Mouse (Mus musculus): Measurements from ENCODE around the gene H2-DMa.

Gene H2-DMa

DNA sequence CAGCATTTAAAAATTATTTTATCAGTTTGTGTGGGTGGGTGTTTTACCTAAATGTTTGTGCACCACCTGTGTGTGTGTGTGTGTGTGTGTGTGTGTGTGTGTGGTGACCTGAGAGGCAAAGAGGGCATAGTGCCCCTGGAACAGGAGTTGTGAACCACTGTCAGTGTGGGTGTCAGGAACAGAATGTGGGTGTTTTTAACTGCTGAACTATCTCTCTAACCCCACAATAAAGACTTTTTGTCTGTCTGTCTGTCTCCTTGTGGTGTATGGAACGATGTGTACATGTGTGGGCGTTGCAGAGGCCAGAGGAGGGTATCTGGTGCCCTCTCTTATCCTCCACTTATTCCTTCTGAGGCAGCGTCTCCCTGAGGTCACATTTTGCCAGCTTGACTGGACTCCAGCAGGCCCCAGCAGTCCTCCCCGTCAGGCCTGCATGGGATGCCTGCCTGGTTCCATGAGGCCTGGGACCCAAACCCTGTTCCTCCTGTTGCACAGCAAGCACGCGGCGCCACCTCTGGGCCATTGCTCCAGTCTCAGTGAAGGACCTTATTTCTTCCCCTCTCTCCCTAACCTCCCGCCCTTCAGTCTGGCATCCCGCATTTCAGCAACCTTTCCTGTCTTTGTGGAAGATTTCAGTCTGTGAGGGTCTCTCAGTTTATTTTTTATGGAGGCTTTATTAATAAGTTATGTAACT is 45.0 kb downstream of the H2-DMa start:
- peak in 1 of 2 experiments; percentile 18 for DNase-seq

DNA sequence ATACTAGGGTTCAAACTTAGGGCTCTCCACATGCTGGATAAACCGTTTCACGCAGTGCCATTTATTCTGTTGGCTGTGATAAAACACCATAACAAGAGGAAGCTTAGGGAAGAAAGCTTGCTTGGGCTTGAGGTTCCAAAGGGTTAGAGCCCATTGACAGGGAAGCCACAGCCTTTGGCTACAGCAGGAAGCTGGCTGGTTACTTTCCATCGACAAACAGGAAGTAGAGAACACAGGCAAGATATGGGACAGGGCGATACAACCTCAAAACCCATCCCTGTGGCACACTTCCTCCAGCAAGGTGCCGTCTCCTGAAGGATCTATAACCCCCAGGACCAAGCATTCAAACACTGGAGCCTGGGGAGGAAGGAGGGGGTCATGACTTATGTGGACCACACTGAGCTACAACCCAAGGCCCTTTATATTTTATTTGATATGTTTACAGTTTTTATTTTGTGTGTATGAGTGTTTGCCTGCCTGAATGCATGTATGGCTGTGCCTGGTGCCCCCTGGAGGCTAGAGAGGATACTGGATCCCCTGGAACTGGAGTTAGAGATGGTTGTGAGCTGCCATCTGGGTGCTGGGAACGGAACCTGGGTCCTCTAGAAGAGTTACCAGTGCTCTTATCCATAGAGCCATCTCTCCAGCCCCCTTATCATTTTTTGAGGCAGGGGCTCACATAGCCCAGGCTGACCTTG is 45.8 kb downstream of the H2-DMa start:
- no peak for DNase-seq

DNA sequence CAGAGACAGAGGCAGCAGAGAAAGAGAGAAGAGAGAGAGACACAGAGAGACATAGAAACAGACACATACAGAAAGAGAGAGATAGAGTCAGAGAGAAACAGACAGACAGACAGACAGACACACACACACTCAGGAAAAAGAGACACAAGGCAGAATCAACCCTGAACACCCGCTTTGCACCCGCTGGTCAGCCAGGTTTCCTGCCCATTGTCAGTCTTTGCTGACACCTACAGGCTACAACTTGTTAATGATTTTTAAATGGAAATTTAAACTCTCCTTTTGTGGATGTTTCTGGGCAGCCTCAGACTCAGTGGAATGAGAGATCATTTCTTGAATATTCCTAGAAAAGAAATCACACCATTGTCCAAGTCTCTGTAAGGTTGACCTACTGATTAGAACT is 49.9 kb downstream of the H2-DMa start:
- peak; percentile 17 to 51 for DNase-seq

DNA sequence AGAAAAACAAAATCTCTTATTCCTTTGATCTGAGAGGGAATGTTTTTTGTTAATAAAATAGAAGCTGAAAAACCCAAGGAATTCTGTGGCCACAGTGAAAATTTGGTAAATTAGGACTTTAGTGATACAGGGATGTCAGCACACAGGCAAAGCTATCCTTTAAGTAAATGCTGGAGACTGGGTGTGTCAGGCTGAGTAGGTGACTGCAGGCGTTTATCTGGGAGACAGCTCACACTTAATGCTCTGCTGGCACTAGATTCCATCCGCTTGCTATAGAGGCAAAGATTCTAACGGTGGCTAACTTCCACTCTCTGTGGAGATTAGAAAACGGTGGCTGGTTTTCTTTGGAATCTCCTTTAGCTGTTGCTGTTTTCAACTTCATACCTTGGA is 51.1 kb downstream of the H2-DMa start:
- no peak for DNase-seq

DNA sequence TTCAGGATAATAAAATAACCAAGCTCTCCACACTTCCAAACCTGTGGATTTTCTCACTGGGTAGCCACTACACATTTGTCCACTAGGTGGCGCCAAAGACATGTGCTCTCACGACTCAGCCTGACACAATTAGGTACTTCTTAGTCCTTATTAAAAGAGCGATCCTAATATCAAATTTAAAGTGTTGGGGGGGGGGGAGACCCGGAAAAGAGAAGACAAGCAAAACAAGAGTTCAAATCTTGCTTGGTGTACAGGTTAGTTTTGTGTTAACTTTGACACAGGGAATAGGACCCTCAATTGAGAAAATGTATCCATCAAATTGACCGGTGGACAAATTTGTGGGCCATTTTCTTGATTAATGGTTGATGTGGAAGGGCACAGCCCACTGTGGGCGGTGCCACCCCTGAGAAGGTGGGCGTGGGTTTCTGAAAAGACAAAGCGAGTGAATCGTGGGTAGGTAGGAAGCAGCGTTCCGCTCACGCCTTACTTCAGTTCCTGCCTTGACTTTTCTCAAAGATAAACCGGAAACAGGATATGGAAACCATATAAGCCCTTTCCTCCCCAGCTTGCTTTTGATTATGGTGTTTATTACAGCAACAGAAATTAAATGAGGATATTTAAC is 51.6 kb downstream of the H2-DMa start:
- peak; percentile 76 to 87 for DNase-seq

DNA sequence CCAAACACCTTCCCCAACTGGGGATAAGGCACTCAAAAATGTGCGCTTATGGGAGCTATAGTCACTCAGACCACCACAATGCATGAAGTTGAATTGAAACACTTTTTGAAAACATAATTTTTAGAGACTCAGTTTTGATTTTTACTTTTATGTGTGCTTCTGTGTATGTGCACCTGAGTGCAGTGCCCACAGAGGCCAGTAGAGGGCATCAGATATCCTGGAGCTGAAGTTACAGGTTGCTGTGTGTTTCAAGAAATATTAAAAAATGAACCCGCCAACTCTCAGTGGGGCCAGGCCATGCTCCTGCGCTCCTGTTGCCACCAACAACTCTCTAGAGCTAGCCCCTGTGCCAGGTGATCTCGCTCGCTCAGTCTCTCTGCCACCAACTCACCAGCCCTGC is 53.2 kb downstream of the H2-DMa start:
- no peak for DNase-seq

DNA sequence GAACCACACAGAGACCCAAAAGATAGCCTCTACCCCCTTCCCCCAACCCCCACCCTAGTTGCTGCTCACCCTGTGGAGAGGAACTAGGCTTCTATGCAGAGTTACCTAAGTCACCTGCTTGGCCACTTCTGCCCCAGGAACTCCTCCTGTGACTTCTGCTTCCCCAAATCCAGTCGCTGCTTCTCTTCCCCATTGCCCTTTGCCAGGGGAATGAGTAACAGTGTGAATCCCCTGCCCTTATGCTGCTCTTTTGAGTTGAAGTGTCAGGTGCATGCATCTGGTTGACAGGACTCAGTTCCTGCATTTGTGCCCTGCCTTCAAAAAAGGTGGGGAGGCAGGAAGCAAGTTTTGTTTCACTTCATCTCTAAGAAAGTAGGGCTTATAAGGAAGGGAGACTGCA is 54.7 kb downstream of the H2-DMa start:
- DNase-seq: no peak

DNA sequence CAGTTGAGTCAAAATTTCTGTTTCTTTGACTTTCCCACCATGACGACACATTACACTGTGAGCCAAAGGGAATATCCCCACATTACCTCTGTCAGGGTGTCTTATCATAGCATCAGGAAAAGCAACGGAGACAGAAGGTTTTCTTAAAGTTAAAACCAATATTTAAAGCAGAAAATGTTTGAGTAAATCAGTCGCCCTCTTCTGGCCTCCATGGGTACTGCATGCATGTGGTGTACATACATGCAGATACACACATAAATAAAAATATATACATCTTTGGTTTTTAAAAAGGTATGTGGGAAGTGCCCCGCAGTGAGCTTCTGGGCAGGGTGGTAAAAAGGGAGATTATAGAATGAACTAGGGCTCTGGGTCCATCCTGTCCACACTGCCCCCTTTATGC is 57.8 kb downstream of the H2-DMa start:
- DNase-seq: no peak

DNA sequence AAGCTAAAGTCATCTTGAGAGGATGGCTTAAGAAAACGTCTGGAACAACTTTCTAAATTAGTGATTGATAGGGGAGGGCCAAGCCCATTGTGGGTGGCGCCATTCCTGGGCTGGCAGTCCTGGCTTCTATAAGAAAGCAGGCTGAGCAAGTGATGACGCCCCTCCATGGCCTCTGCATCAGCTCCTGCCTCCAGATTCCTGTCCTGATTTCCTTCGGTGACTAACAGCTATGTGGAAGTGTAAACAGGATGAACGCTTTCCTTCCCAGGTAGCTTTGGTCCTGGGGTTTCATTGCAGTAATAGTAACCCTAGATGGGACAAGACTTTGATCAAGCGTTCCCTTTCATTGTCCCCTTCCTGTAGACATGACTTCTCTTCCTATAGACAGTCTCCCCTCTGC is 59.7 kb downstream of the H2-DMa start:
- DNase-seq: no peak

DNA sequence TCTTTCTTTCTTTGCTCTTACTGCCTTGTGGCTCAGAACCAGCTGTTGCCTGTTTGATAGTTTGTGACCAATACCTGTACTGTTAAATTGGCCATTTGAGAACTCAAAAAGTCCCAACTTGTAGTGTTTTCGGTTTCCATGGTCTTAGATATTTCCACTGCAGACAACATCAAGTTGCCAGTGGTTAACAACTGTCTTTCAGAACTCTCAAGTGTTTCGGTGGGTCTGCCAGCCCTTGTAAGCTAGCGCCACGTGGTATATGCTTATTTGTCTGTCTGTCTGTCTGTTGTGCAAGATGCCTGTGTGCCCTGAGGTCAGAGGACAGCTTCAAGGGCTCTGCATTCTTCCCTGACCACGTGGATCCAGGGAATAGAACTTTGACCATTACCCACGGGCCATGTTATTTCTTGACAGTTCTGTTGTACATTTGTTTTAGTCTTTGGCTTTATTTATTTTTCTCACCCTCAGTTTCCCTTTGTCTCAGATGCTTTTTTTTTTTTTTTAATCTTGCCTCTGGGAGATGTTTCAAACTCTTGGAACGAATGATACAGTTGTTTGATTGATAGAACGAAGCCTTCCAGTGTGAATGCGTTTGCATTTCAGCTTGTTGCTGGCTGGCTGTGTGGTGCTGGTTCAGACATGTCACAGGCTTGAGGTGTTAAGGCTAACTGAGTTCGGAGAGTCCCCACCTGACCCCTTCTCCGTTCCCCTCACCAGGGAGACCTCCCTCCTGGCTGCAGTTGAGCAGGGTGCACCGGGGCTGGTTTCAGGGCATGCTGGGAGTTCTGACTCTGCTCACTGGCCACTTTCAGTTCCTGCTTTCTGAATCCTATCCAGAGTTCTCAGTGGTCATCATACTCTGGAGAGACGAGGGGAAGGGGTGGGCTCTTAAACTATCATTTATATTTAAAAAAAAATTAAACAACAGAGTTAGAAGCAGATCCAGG is 60.8 kb downstream of the H2-DMa start:
- DNase-seq: no peak

DNA sequence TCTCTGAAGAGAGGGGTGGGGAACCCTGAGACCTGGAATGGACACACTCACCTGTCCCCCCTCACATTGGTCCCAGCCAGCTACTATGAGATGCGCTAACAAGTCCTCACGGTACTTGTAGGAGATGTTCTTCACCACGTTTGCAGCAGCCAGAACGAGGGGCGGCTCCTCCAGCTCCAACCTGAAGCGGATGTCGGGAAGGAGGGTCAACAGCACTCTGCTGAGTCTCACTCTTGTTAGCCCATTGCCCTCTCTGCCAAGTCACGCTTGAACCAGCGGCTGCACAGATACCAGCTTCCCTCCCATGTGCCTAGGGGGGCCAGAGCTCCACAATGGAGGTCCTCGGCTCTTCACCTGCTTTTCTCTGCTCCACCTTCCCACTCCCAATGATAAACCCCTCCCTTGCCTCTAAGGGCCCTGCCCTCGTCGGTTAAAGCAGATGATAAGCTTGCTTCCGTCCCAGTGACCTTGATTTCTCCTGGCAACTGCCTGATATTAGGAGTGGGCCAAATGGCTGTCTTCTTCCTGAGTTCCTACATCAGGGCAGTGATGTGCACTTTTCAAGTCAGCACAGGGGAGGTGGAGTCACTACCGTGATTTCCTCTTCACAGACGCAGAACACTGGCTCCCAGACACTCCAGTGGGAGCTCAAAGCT is 64.4 kb downstream of the H2-DMa start:
- DNase-seq: no peak

DNA sequence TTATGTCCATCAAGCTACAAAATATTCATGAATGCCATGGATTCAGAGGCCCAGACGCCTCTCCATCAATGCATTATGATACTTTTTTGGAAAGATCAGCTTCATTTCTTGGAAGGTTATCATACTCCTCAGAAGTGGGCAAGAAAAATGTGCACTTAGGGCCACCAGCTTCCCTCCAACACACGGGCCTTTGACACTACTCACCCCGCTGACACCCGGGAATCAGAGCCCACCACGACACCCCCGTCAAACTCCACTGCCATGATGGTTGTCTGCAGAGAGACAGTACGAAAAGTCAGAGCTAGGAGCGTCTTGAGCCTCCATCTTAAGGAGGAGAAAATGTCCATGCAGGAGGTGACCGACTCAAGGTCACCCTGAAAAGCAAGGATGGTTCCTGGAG is 66.2 kb downstream of the H2-DMa start:
- no peak for DNase-seq

DNA sequence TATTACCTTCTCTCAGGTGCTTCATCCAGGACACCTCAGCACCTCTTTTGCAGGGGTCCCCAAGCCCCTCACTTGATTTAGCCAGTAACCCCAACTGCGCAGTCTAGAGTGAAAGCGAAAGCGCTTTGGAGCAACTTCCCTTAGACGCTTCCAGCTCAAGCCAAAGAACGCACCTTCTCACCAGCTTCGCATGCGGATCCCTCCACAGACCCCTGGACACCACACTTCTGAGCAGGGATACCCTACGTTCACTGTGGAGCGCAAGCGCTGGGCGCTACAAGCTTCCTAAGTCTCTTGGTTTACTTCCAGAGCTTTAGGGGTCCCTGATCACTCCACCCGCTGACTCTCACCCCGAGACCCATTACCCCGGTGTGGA is 67.5 kb downstream of the H2-DMa start:
- no peak for DNase-seq

DNA sequence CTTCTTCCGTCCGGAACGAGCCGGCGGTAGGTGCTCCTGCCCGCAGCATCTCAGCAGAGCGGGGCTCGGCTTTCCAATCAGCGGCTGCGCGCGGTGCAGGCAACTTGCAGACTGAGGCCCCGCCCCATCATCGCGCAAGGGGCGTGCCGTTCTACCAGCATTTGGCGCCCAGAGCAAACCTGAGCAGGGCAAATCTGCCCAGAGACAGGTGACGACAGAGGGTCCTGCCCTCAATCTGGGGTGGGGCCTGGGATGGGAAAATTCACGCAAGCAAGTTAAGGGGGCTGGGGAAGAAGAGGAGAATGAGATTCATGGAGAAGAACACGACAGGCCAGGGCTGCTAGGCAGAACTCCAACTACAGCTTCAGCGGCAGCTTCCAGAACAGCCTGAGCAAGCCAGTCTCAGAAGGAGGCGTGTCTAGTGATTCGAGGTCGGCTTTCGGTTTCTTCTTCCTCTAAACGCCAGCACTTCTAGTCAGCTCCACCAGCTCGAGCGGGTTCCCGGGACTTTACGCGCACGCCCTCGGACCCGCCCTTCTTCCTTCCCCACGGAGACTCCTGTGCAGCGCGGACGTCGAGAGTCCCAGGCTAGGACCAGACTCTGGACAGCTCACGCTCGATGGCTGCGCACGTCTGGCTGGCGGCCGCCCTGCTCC is 68.0 kb downstream of the H2-DMa start, which contains the start of the genes Tap1 and Psmb9:
Gene Tap1, plus strand, starts transcription at position 293 of the 656 bp plus-strand sequence.
Gene Psmb9, minus strand, starts transcription at position 504 of the 656 bp plus-strand sequence.
- peak; percentile 91 to 95 for DNase-seq

DNA sequence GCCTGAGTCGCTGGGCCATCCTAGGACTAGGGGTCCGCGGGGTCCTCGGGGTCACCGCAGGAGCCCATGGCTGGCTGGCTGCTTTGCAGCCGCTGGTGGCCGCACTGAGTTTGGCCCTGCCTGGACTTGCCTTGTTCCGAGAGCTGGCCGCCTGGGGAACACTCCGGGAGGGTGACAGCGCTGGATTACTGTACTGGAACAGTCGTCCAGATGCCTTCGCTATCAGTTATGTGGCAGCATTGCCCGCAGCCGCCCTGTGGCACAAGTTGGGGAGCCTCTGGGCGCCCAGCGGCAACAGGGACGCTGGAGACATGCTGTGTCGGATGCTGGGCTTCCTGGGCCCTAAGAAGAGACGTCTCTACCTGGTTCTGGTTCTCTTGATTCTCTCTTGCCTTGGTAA is 68.7 kb downstream of the H2-DMa start:
- no peak for DNase-seq
